Mouse (Mus musculus) MEL (cell line): ENCODE data around the gene Gnb1l. TPM values are rescaled to one million over a fixed set of nuclear protein-coding genes. Genes with fewer than 3 reads are reported as not detected.

ENCODE experiments used
- polyA plus RNA-seq, 2 experiments: library from polyadenylated mRNA; stranded (reverse) in 1 of 2; unstranded in 1 of 2; fragments of >175 nt in 1 of 2; fragments of >200 nt in 1 of 2; gene quantifications; 2 replicates each; pipeline versions ENCODE4 v1.2.1 to v1.2.4; 2012; ENCODE audit warnings: low replicate concordance in 2 of 2, low read depth in 1 of 2; ENCODE audit not compliant: insufficient read length in 2 of 2, insufficient read depth in 1 of 2, missing spikeins in 1 of 2
- total RNA-seq: library from RNA; depleted of rRNA; stranded (reverse); fragments of 300-350 nt; gene quantifications from 2 replicates; pipeline ENCODE4 v1.2.3, GENCODE M21; 2012; rRNA removed

The Gnb1l gene
- total and polyA plus RNA-seq, 3 experiments: 37.9 to 47.8 TPM; not detected in 1

Other genes with a start within 250 kb of the Gnb1l start
- gene Ranbp1, start 250.0 kb upstream of the Gnb1l start, total RNA-seq: 420 and 440 TPM in 2 replicates
- 100 to 1,000 TPM; 162 to 681 TPM for gene Ranbp1, start 250.0 kb upstream of the Gnb1l start, polyA plus RNA-seq
- 0.77 and 0.85 TPM in 2 replicates for gene Gm49776, start 240.4 kb upstream of the Gnb1l start, total RNA-seq
- gene Gm49776, start 240.4 kb upstream of the Gnb1l start, polyA plus RNA-seq: 10 to 100 TPM in 1 of 2 experiments, not detected in 1; 32.7 TPM
- 40.3 and 40.6 TPM in 2 replicates for gene Dgcr8, start 209.5 kb upstream of the Gnb1l start, total RNA-seq
- 10 to 100 TPM in 1 of 2 experiments, not detected in 1; 39.6 TPM for gene Dgcr8, start 209.5 kb upstream of the Gnb1l start, polyA plus RNA-seq
- 38.0 and 55.9 TPM in 2 replicates for gene Tango2, start 150.6 kb upstream of the Gnb1l start, total RNA-seq
- gene Tango2, start 150.6 kb upstream of the Gnb1l start, polyA plus RNA-seq: 10 to 100 TPM in 1 of 2 experiments, not detected in 1; 98.3 TPM
- 8.9 and 9.1 TPM in 2 replicates for gene Arvcf, start 150.5 kb upstream of the Gnb1l start, total RNA-seq
- 10 to 100 TPM in 1 of 2 experiments, not detected in 1; 14.5 TPM for gene Arvcf, start 150.5 kb upstream of the Gnb1l start, polyA plus RNA-seq
- 25.7 and 31.2 TPM in 2 replicates for gene Txnrd2, start 72.3 kb upstream of the Gnb1l start, total RNA-seq
- gene Txnrd2, start 72.3 kb upstream of the Gnb1l start, polyA plus RNA-seq: 10 to 100 TPM in 1 of 2 experiments, not detected in 1; 46.8 TPM
- 48.8 and 62.5 TPM in 2 replicates for gene Comt, start 71.9 kb upstream of the Gnb1l start, total RNA-seq
- gene Comt, start 71.9 kb upstream of the Gnb1l start, polyA plus RNA-seq: 10 to 100 TPM in 1 of 2 experiments, not detected in 1; 71.8 TPM
- gene Rtl10, start 188 bp downstream of the Gnb1l start, total RNA-seq: 5.5 and 5.9 TPM in 2 replicates
- 10 to 100 TPM in 1 of 2 experiments, not detected in 1; 13.3 TPM for gene Rtl10, start 188 bp downstream of the Gnb1l start, polyA plus RNA-seq
- gene Tbx1, start 92.0 kb downstream of the Gnb1l start, total RNA-seq: not detected in 2 replicates
- not detected for gene Tbx1, start 92.0 kb downstream of the Gnb1l start, polyA plus RNA-seq
- 0.35 and 0.42 TPM in 2 replicates for gene Gp1bb, start 123.7 kb downstream of the Gnb1l start, total RNA-seq
- gene Gp1bb, start 123.7 kb downstream of the Gnb1l start, polyA plus RNA-seq: under 1 TPM in 1 of 2 experiments, not detected in 1; 0.14 TPM
- 1.5 and 1.6 TPM in 2 replicates for gene Gm49601, start 127.7 kb downstream of the Gnb1l start, total RNA-seq
- 1 to 10 TPM in 1 of 2 experiments, not detected in 1; 4.6 TPM for gene Gm49601, start 127.7 kb downstream of the Gnb1l start, polyA plus RNA-seq
- 7.4 and 8.3 TPM in 2 replicates for gene Sept5, start 131.2 kb downstream of the Gnb1l start, total RNA-seq
- 10 to 100 TPM in 1 of 2 experiments, not detected in 1; 29.3 TPM for gene Sept5, start 131.2 kb downstream of the Gnb1l start, polyA plus RNA-seq